Mouse (Mus musculus) lung, adult 2 months (tissue): Measurements from ENCODE around the gene Igfn1. TPM values are rescaled to one million over a fixed set of nuclear protein-coding genes. Genes with fewer than 3 reads are reported as not detected.

Source experiments
- DNase-seq: peaks from one replicate; pipeline ENCODE4 v3.0.0; 2022
- H3K4me1 ChIP-seq: fragments of 200-500 bp; 2 replicates; pipeline ENCODE4 v1.6.1; 2011; ENCODE audit warnings: low read length; ENCODE audit not compliant: control insufficient read depth, insufficient read depth
- H3K4me3 ChIP-seq: fragments of 200-500 bp; replicated peaks from 2 replicates; pipeline ENCODE3; 2011; ENCODE audit warnings: low read depth, mild to moderate bottlenecking, control low read depth, low read length; ENCODE audit errors: extremely low read depth
- CTCF ChIP-seq: fragments of 200-500 bp; IDR thresholded peaks from 2 replicates; pipeline ENCODE4 v1.5.1; 2011; ENCODE audit warnings: mild to moderate bottlenecking, low read length, control low read depth; ENCODE audit not compliant: insufficient read depth
- POLR2A ChIP-seq: fragments of 200-500 bp; IDR thresholded peaks from 2 replicates; pipeline ENCODE4 v1.6.1; 2011; ENCODE audit warnings: low read depth, mild to moderate bottlenecking, control low read depth, low read length, borderline replicate concordance; ENCODE audit errors: extremely low read depth
- WGBS: fragments of 180-500 bp; shearing (Covaris S2); methylation state at CpG from one replicate; pipeline ENCODE4 v1.1.7; 2018; 5-methylcytosine and 5-hydroxymethylcytosine counted together
- polyA plus RNA-seq: library from polyadenylated mRNA; depleted of rRNA; stranded (reverse); fragments of >200 nt; gene quantifications from 2 replicates; pipeline ENCODE4 v1.2.3, GENCODE M21; 2012

Igfn1 gene
- polyA plus RNA-seq, 1 experiment, result not detected

- DNase-seq, result no peak
- no peaks in the 10 kb centered on the region for H3K4me1 ChIP-seq
- 94% methylated on average over 2 of the region's 2 CpGs for WGBS
- no peak overlapping the region for H3K4me3 ChIP-seq
- no peak for TF ChIP-seq CTCF
- TF ChIP-seq POLR2A, result no peak
These were observed 62.4 kb downstream of the Igfn1 start for GRCm38 (mm10) chr1:135943713-135944112.

GRCm38 (mm10) chr1:135942116-135942515 is 64.0 kb downstream of the Igfn1 start:
- TF ChIP-seq POLR2A (no peak), CTCF (no peak)
- H3K4me3 ChIP-seq, result no peak overlapping the region
- WGBS, result 32% methylated on average over 7 of the region's 7 CpGs
- no peaks in the 10 kb centered on the region for H3K4me1 ChIP-seq
- no peak for DNase-seq

- no peaks in the 10 kb centered on the region for H3K4me1 ChIP-seq
- DNase-seq, result no peak
- TF ChIP-seq POLR2A (no peak), CTCF (no peak)
- 66% methylated on average over 6 of the region's 6 CpGs for WGBS
- H3K4me3 ChIP-seq, result no peak overlapping the region
These were observed 64.7 kb downstream of the Igfn1 start for GRCm38 (mm10) chr1:135941259-135942006.

- TF ChIP-seq POLR2A, result no peak
- no peak for TF ChIP-seq CTCF
- no peak for DNase-seq
- Histone ChIP-seq H3K4me1 (no peaks in the 10 kb centered on the region), H3K4me3 (no peak overlapping the region)
- WGBS, result 83% methylated on average over 1 of the region's 1 CpGs
These were observed 70.1 kb downstream of the Igfn1 start for GRCm38 (mm10) chr1:135936091-135936490.

- TF ChIP-seq POLR2A (no peak), CTCF (no peak)
- Histone ChIP-seq H3K4me1 (no peaks in the 10 kb centered on the region), H3K4me3 (no peak overlapping the region)
- 64% methylated on average over 18 of the region's 18 CpGs for WGBS
- DNase-seq, result no peak
These were observed 72.3 kb downstream of the Igfn1 start for GRCm38 (mm10) chr1:135933704-135934293.

GRCm38 (mm10) chr1:135929876-135930275 is 76.3 kb downstream of the Igfn1 start:
- 57% methylated on average over 3 of the region's 3 CpGs for WGBS
- H3K4me1 ChIP-seq, result no peaks in the 10 kb centered on the region
- no peak overlapping the region for H3K4me3 ChIP-seq
- DNase-seq, result no peak
- TF ChIP-seq POLR2A (no peak), CTCF (no peak)

- TF ChIP-seq POLR2A (no peak), CTCF (no peak)
- H3K4me3 ChIP-seq, result no peak overlapping the region
- DNase-seq, result no peak
- WGBS, result 60% methylated on average over 5 of the region's 5 CpGs
- H3K4me1 ChIP-seq, result no peaks in the 10 kb centered on the region
These were observed 80.3 kb downstream of the Igfn1 start for GRCm38 (mm10) chr1:135925848-135926247.

GRCm38 (mm10) chr1:135924377-135924994 is 81.7 kb downstream of the Igfn1 start:
- no peak for DNase-seq

GRCm38 (mm10) chr1:135923229-135923628 is 82.9 kb downstream of the Igfn1 start:
- no peak for TF ChIP-seq CTCF
- no peak for TF ChIP-seq POLR2A
- no peak for DNase-seq
- no peak overlapping the region for H3K4me3 ChIP-seq
- no peaks in the 10 kb centered on the region for H3K4me1 ChIP-seq
- WGBS, result 75% methylated on average over 7 of the region's 7 CpGs

More at GRCm38 (mm10) chr1:135924377-135924994, 81.7 kb downstream of the Igfn1 start:
- Histone ChIP-seq H3K4me1 (no peaks in the 10 kb centered on the region), H3K4me3 (no peak overlapping the region)
- TF ChIP-seq CTCF (no peak), POLR2A (no peak)
- 54% methylated on average over 5 of the region's 5 CpGs for WGBS
